In the genomic region with DNA sequence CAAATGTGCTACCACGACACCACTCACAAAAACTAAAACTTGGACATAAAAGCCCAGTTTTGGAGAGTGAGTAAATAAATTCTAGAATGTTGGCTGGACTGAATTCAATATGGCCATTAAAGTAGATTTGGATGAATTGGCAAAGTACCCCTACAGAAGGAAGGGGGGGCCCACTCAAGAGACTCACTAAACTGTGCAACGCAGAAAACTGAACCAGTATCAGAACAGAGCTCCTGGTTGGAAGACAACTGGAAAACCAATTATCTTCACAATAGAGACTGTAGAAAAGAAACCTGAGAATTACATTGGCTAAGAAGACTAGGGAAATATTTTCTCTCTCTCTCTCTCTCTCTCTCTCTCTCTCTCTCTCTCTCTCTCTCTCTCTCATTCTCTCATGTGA, we compare ENCODE assay signal across 15 mouse cellular contexts.
"Had no signal": no experiment of that assay in that cellular context is flagged by ENCODE, and none has a peak within 500 bp of the region (broad histone marks: within the 10 kb centered on the region; RNA-seq: fewer than 3 reads in every experiment).

No protein-coding gene starts in this region.

- H3K27ac ChIP-seq: macrophage; midbrain, embryonic 13.5 days; midbrain, embryonic 15.5 days; neural tube, embryonic 12.5 days had no signal

- H3K36me3 ChIP-seq: lung, embryonic 15.5 days; midbrain, embryonic 13.5 days; midbrain, embryonic 15.5 days; neural tube, embryonic 12.5 days; stomach, embryonic 15.5 days had no signal

- H3K27me3 ChIP-seq: lung, embryonic 15.5 days; midbrain, embryonic 13.5 days; midbrain, embryonic 15.5 days; neural tube, embryonic 12.5 days; stomach, embryonic 15.5 days had no signal

- H3K4me1 ChIP-seq: megakaryocyte, embryonic 14.5 days had no signal

- DNase-seq: lung, adult 2 months; lung, postnatal 14 days; lung, postnatal 36 days; right cerebral cortex, postnatal 14 days; thymus, postnatal 14 days; thymus, postnatal 36 days had no signal

- H3K4me2 ChIP-seq: lung, embryonic 15.5 days; midbrain, embryonic 11.5 days; midbrain, embryonic 13.5 days; midbrain, embryonic 15.5 days; neural tube, embryonic 12.5 days; stomach, embryonic 15.5 days had no signal

- H3K9ac ChIP-seq: lung, embryonic 15.5 days; midbrain, embryonic 13.5 days; midbrain, embryonic 15.5 days; neural tube, embryonic 12.5 days; stomach, embryonic 15.5 days had no signal

- H3K9me3 ChIP-seq: lung, embryonic 15.5 days; megakaryocyte, embryonic 14.5 days; midbrain, embryonic 13.5 days; midbrain, embryonic 15.5 days; neural tube, embryonic 12.5 days; stomach, embryonic 15.5 days had no signal

- ATAC-seq: lung, postnatal 0 days; midbrain, embryonic 13.5 days; midbrain, embryonic 15.5 days had no signal

- H3K4me3 ChIP-seq: lung, embryonic 15.5 days; megakaryocyte, embryonic 14.5 days; midbrain, embryonic 13.5 days; midbrain, embryonic 15.5 days; neural tube, embryonic 12.5 days; stomach, embryonic 15.5 days had no signal
